Mouse (Mus musculus) MEL (cell line): ENCODE data around the gene Slx1b. TPM values are rescaled to one million over a fixed set of nuclear protein-coding genes. Genes with fewer than 3 reads are reported as not detected.

Experiments
- DNase-seq: peaks from one replicate; pipeline ENCODE4 v3.0.0; 2011; ENCODE audit warnings: low read depth, low spot score
- H3K27ac ChIP-seq: 2 replicates; pipeline ENCODE4 v1.5.1; 2012; ENCODE audit warnings: low read depth, mild to moderate bottlenecking, control low read depth, low read length, moderate library complexity; ENCODE audit not compliant: control insufficient read depth
- H3K27me3 ChIP-seq, 2 experiments: fragments of 150-350 bp in 1 of 2; sonication (generic) in 1 of 2; 2 replicates each; pipeline ENCODE4 v1.6.1; 2012; ENCODE audit warnings: low read length in 2 of 2, mild to moderate bottlenecking in 2 of 2, improper control_type of control experiment in 1 of 2, moderate library complexity in 1 of 2; ENCODE audit not compliant: insufficient read depth in 2 of 2, control insufficient read depth in 1 of 2
- H3K36me3 ChIP-seq, 2 experiments: 2 replicates each; pipeline ENCODE4 v1.6.1; 2012 to 2014; ENCODE audit warnings: low read length in 2 of 2, improper control_type of control experiment in 1 of 2, inconsistent platforms in 1 of 2, mild to moderate bottlenecking in 1 of 2; ENCODE audit not compliant: insufficient read depth in 2 of 2, control insufficient read depth in 1 of 2
- H3K4me1 ChIP-seq, 2 experiments: fragments of 150-350 bp in 1 of 2; sonication (generic) in 1 of 2; 2 replicates each; pipeline ENCODE4 v1.6.1; 2012; ENCODE audit warnings: low read length in 2 of 2, improper control_type of control experiment in 1 of 2, mild to moderate bottlenecking in 1 of 2; ENCODE audit not compliant: insufficient read depth in 2 of 2, control insufficient read depth in 1 of 2
- H3K4me3 ChIP-seq, 2 experiments: fragments of 150-350 bp in 1 of 2; sonication (generic) in 1 of 2; 2 replicates each; pipeline ENCODE4 v1.5.1; 2012; ENCODE audit warnings: low read depth in 2 of 2, low read length in 2 of 2, mild to moderate bottlenecking in 2 of 2, moderate library complexity in 2 of 2, control low read depth in 1 of 2, improper control_type of control experiment in 1 of 2; ENCODE audit not compliant: control insufficient read depth in 1 of 2, insufficient read depth in 1 of 2
- H3K79me2 ChIP-seq: 2 replicates; pipeline ENCODE4 v1.6.1; 2012; ENCODE audit warnings: mild to moderate bottlenecking, low read length, moderate library complexity; ENCODE audit not compliant: control insufficient read depth, poor library complexity, insufficient read depth
- H3K9ac ChIP-seq: 2 replicates; pipeline ENCODE4 v1.6.1; 2012; ENCODE audit warnings: low read depth, mild to moderate bottlenecking, control low read depth, low read length, moderate library complexity; ENCODE audit not compliant: control insufficient read depth, poor library complexity, severe bottlenecking
- H3K9me3 ChIP-seq: fragments of 150-350 bp; sonication (generic); replicated peaks from 2 replicates; pipeline ENCODE4 v1.6.1; 2012; ENCODE audit warnings: mild to moderate bottlenecking, low read length, improper control_type of control experiment, moderate library complexity; ENCODE audit not compliant: insufficient read depth
- CHD1 ChIP-seq: IDR thresholded peaks from 2 replicates; pipeline ENCODE4 v1.6.1; 2012; ENCODE audit warnings: low read depth, mild to moderate bottlenecking, inconsistent platforms, low read length, improper control_type of control experiment
- ELF1 ChIP-seq: IDR thresholded peaks from 2 replicates; pipeline ENCODE4 v1.6.1; 2014; ENCODE audit warnings: low read depth, mild to moderate bottlenecking, inconsistent platforms, low read length, improper control_type of control experiment, moderate library complexity
- ETS1 ChIP-seq: IDR thresholded peaks from 2 replicates; pipeline ENCODE4 v1.6.1; 2012; ENCODE audit warnings: low read depth, mild to moderate bottlenecking, inconsistent platforms, low read length, improper control_type of control experiment, moderate library complexity
- MAX ChIP-seq: IDR thresholded peaks from 2 replicates; pipeline ENCODE4 v1.6.1; 2011; ENCODE audit warnings: low read length, improper control_type of control experiment
- MEF2A ChIP-seq: IDR thresholded peaks from 2 replicates; pipeline ENCODE4 v1.6.1; 2014; ENCODE audit warnings: low read depth, mild to moderate bottlenecking, inconsistent platforms, low read length, improper control_type of control experiment; ENCODE audit not compliant: poor library complexity, insufficient replicate concordance, severe bottlenecking; ENCODE audit errors: extremely low read depth
- NELFE ChIP-seq: IDR thresholded peaks from 2 replicates; pipeline ENCODE4 v1.6.1; 2011; ENCODE audit warnings: low read depth, low read length, improper control_type of control experiment
- NRF1 ChIP-seq: IDR thresholded peaks from 2 replicates; pipeline ENCODE4 v1.6.1; 2014; ENCODE audit warnings: low read depth, mild to moderate bottlenecking, inconsistent platforms, low read length, improper control_type of control experiment, moderate library complexity; ENCODE audit not compliant: poor library complexity, insufficient read depth, severe bottlenecking
- RAD21 ChIP-seq: IDR thresholded peaks from 2 replicates; pipeline ENCODE4 v1.6.1; 2011; ENCODE audit warnings: mild to moderate bottlenecking, low read depth, low read length, improper control_type of control experiment
- SIN3A ChIP-seq: IDR thresholded peaks from 2 replicates; pipeline ENCODE4 v1.6.1; 2012; ENCODE audit warnings: low read length, improper control_type of control experiment, inconsistent platforms
- SMC3 ChIP-seq: IDR thresholded peaks from 2 replicates; pipeline ENCODE4 v1.6.1; 2011; ENCODE audit warnings: low read depth, low read length, improper control_type of control experiment
- TBP ChIP-seq: IDR thresholded peaks from 2 replicates; pipeline ENCODE4 v1.8.0; 2011; ENCODE audit warnings: low read depth, low read length, improper control_type of control experiment
- UBTF ChIP-seq: IDR thresholded peaks from 2 replicates; pipeline ENCODE4 v1.6.1; 2012; ENCODE audit warnings: low read depth, mild to moderate bottlenecking, inconsistent platforms, low read length, improper control_type of control experiment, moderate library complexity, borderline replicate concordance; ENCODE audit not compliant: insufficient read depth
- USF1 ChIP-seq: IDR thresholded peaks from 2 replicates; pipeline ENCODE4 v1.6.1; 2014; ENCODE audit warnings: low read depth, mild to moderate bottlenecking, inconsistent platforms, low read length, improper control_type of control experiment, moderate library complexity
- USF2 ChIP-seq, 2 experiments: IDR thresholded peaks; 2 replicates each; pipeline ENCODE4 v1.6.1; 2011 to 2012; ENCODE audit warnings: improper control_type of control experiment in 2 of 2, low read length in 2 of 2, borderline replicate concordance in 1 of 2, inconsistent platforms in 1 of 2, low read depth in 1 of 2, mild to moderate bottlenecking in 1 of 2; ENCODE audit not compliant: insufficient read depth in 1 of 2
- ZKSCAN1 ChIP-seq: IDR thresholded peaks from 2 replicates; pipeline ENCODE4 v1.6.1; 2012; ENCODE audit warnings: low read depth, mild to moderate bottlenecking, inconsistent platforms, low read length, improper control_type of control experiment, moderate library complexity
- ZMIZ1 ChIP-seq: IDR thresholded peaks from 2 replicates; pipeline ENCODE4 v1.6.1; 2012; ENCODE audit warnings: low read depth, mild to moderate bottlenecking, inconsistent platforms, low read length, improper control_type of control experiment, moderate library complexity
- ZNF384 ChIP-seq: IDR thresholded peaks from 2 replicates; pipeline ENCODE4 v1.6.1; 2012; ENCODE audit warnings: low read depth, mild to moderate bottlenecking, inconsistent platforms, low read length, improper control_type of control experiment
- polyA plus RNA-seq, 2 experiments: library from polyadenylated mRNA; stranded (reverse) in 1 of 2; unstranded in 1 of 2; fragments of >175 nt in 1 of 2; fragments of >200 nt in 1 of 2; gene quantifications; 2 replicates each; pipeline versions ENCODE4 v1.2.1 to v1.2.4; 2012; ENCODE audit warnings: low replicate concordance in 2 of 2, low read depth in 1 of 2; ENCODE audit not compliant: insufficient read length in 2 of 2, insufficient read depth in 1 of 2, missing spikeins in 1 of 2
- total RNA-seq: library from RNA; depleted of rRNA; stranded (reverse); fragments of 300-350 nt; gene quantifications from 2 replicates; pipeline ENCODE4 v1.2.3, GENCODE M21; 2012

Slx1b gene
- total and polyA plus RNA-seq, 3 experiments = 4.6 to 10.2 TPM; not detected in 1

- Histone ChIP-seq H3K4me1 (peaks cover 3 to 22% of the 10 kb centered on the region in 2 experiments; a peak in 3 of 4 replicates), H3K79me2 (peaks cover 27% of the 10 kb centered on the region), H3K36me3 (peaks cover 0 to 22% of the 10 kb centered on the region in 2 experiments; a peak in 2 of 4 replicates)
Observed at GRCm38 (mm10) chr7:126696886-126697285, 1.3 kb upstream of the Slx1b start.

GRCm38 (mm10) chr7:126696303-126696702 is 719 bp upstream of the Slx1b start:
- Histone ChIP-seq H3K9me3 (no peaks in the 10 kb centered on the region), H3K4me3 (peak overlapping the region; percentile 65 to 83), H3K4me1 (peaks cover 2 to 16% of the 10 kb centered on the region in 2 experiments; a peak in 3 of 4 replicates), H3K27ac (no peak overlapping the region; the same call in 1 of the 2 replicates), H3K36me3 (peaks cover 0 to 17% of the 10 kb centered on the region in 2 experiments; a peak in 2 of 4 replicates), H3K79me2 (peaks cover 21% of the 10 kb centered on the region), H3K9ac (peak overlapping the region; percentile 81), H3K27me3 (no peaks in the 10 kb centered on the region)
- TF ChIP-seq CHD1 (0 out of 2 replicates have a peak, but pooled peaks have one; percentile 66), USF2 (IDR thresholded peaks at IDR 0.05; ENCODE audit: borderline replicate concordance in 1 of 2, insufficient read depth in 1 of 2, low read depth in 1 of 2, low read length in 2 of 2) (no peak), MAX (0 out of 2 replicates have a peak, but pooled peaks have one; percentile 0)
- no peak for DNase-seq

More at GRCm38 (mm10) chr7:126696886-126697285, 1.3 kb upstream of the Slx1b start:
- DNase-seq = no peak
- H3K9ac ChIP-seq = peak overlapping the region; percentile 81
- no peaks in the 10 kb centered on the region for H3K9me3 ChIP-seq
- H3K27me3 ChIP-seq = no peaks in the 10 kb centered on the region
- no peak for TF ChIP-seq ZKSCAN1
- no peak for TF ChIP-seq UBTF
- TF ChIP-seq ZNF384 = no peak
- TF ChIP-seq ZMIZ1 = no peak
- no peak for TF ChIP-seq MAX
- no peak for TF ChIP-seq ELF1
- TF ChIP-seq, all 39 proteins: peak for 0
- Histone ChIP-seq H3K4me3 (peak overlapping the region; percentile 65 to 83), H3K27ac (no peak overlapping the region)

- TF ChIP-seq MEF2A (no peak), SIN3A (no peak), USF1 (no peak), NELFE (peak; percentile 18; the same call in 1 of the 2 replicates), ZNF384 (peak; percentile 99), RAD21 (no peak), TBP (no peak), NRF1 (no peak), ETS1 (no peak), SMC3 (0 out of 2 replicates have a peak, but pooled peaks have one; percentile 2)
- Histone ChIP-seq H3K36me3 (peaks cover 0 to 14% of the 10 kb centered on the region in 2 experiments; a peak in 2 of 4 replicates), H3K27ac (peak within 1 kb of the TSS; percentile 87), H3K9me3 (no peaks in the 10 kb centered on the region), H3K79me2 (peaks cover 21% of the 10 kb centered on the region), H3K9ac (peak within 1 kb of the TSS; percentile 92), H3K27me3 (no peaks in the 10 kb centered on the region), H3K4me1 (peaks cover 0 to 11% of the 10 kb centered on the region in 2 experiments; a peak in 2 of 4 replicates), H3K4me3 (peak within 1 kb of the TSS; percentile 72 to 83)
- DNase-seq = peak; percentile 89
Observed at GRCm38 (mm10) chr7:126695210-126695611, 373 bp downstream of the Slx1b start, which contains the start of gene Bola2. Bola2 (plus strand) TSS chr7:126695401.
